11 mouse cellular contexts compared by ENCODE assay signal in genomic region chr2:166512488-166512887, GRCm38 (mm10).
A peak's percentile ranks its signal among the peaks of the same experiment; 100 is the strongest.
DNase-seq lines count a peak whose midpoint lies in the region; TF ChIP-seq lines count a peak whose summit lies in the region.
"Had no signal": no experiment of that assay in that cellular context is flagged by ENCODE, and none has a peak within 500 bp of the region (broad histone marks: within the 10 kb centered on the region; RNA-seq: fewer than 3 reads in every experiment).

No protein-coding gene starts in this region.

- TF ChIP-seq RAD21 in MEL (IDR thresholded peaks at IDR 0.05; ENCODE audit: low read depth, low read length): no peak

- TF ChIP-seq CTCF in heart, adult 2 months (IDR thresholded peaks at IDR 0.05): peak; percentile 41
- peak in 2 of 3 experiments; percentile 23 to 24; a peak in 4 of 6 replicates for TF ChIP-seq CTCF in MEL (IDR thresholded peaks at IDR 0.05 in 2 of 3, conservative IDR thresholded peaks at IDR 0.05 in 1 of 3; ENCODE audit: control insufficient read depth in 1 of 3, insufficient read depth in 1 of 3, low read depth in 2 of 3, low read length in 3 of 3, poor library complexity in 1 of 3, severe bottlenecking in 1 of 3)
- peak; percentile 46; the same call in 1 of the 2 replicates for TF ChIP-seq CTCF in small intestine, adult 2 months (IDR thresholded peaks at IDR 0.05; ENCODE audit: extremely low read depth, insufficient read length, insufficient replicate concordance, low read depth, low read length)

- H3K4me3 ChIP-seq in heart, adult 2 months: no peak overlapping the region
- H3K4me3 ChIP-seq in MEL (ENCODE audit: control insufficient read depth in 1 of 2, insufficient read depth in 1 of 2, low read depth in 2 of 2, low read length in 2 of 2): no peak overlapping the region
- H3K4me3 ChIP-seq in small intestine, adult 2 months (ENCODE audit: low read depth, low read length): no peak overlapping the region
- H3K4me3 ChIP-seq: megakaryocyte, embryonic 14.5 days; neural tube, embryonic 15.5 days had no signal

- 87% methylated on average over 8 of the region's 8 CpGs for WGBS in heart, adult 2 months
- WGBS in small intestine, adult 2 months: 76% methylated on average over 8 of the region's 8 CpGs

- H3K9me3 ChIP-seq in MEL (replicated peaks; ENCODE audit: insufficient read depth, low read length): no peaks in the 10 kb centered on the region
- H3K9me3 ChIP-seq: neural tube, embryonic 15.5 days had no signal

- TF ChIP-seq EP300 in heart, adult 2 months (IDR thresholded peaks at IDR 0.05; ENCODE audit: insufficient read depth, low read depth, low read length): no peak
- TF ChIP-seq EP300 in MEL (IDR thresholded peaks at IDR 0.05; ENCODE audit: low read depth in 1 of 2, low read length in 2 of 2): no peak

- intact Hi-C loops in heart, adult 2 months (cut with DNase I): no loop called here
- intact Hi-C loops in heart, postnatal 14 days (cut with DNase I): no loop called here

- no peak for DNase-seq in heart, adult 2 months
- DNase-seq in heart, postnatal 14 days: no peak
- DNase-seq in lung, postnatal 36 days: peak; percentile 11
- DNase-seq in lung, postnatal 14 days: no peak
- peak; percentile 7 for DNase-seq in MEL (ENCODE audit: low read depth, low spot score)
- DNase-seq in frontal cortex, postnatal 14 days (ENCODE audit: low spot score in 2 of 2): no peak
- DNase-seq in right cerebral cortex, postnatal 4 days: no peak
- DNase-seq: kidney, adult 8-10 months had no signal

- no peaks in the 10 kb centered on the region for H3K27me3 ChIP-seq in heart, adult 2 months (ENCODE audit: control insufficient read depth, insufficient read depth, low read length)
- H3K27me3 ChIP-seq in MEL (ENCODE audit: control insufficient read depth in 1 of 2, insufficient read depth in 2 of 2, low read length in 2 of 2): no peaks in the 10 kb centered on the region
- H3K27me3 ChIP-seq in small intestine, adult 2 months (ENCODE audit: control insufficient read depth, insufficient read depth, low read length): peaks cover 2% of the 10 kb centered on the region; the same call in 1 of the 2 replicates

- no peak for TF ChIP-seq POLR2A in heart, adult 2 months (IDR thresholded peaks at IDR 0.05; ENCODE audit: insufficient read depth, low read depth, low read length)
- TF ChIP-seq POLR2A in MEL (IDR thresholded peaks at IDR 0.05; ENCODE audit: control insufficient read depth in 1 of 2, insufficient read depth in 1 of 2, low read depth in 1 of 2, low read length in 2 of 2, poor library complexity in 1 of 2): no peak
- TF ChIP-seq POLR2A in small intestine, adult 2 months (IDR thresholded peaks at IDR 0.05; ENCODE audit: low read depth, low read length): no peak

- H3K27ac ChIP-seq in heart, adult 2 months: no peak overlapping the region
- H3K27ac ChIP-seq in MEL (ENCODE audit: control insufficient read depth, low read depth, low read length): no peak overlapping the region
- H3K27ac ChIP-seq in small intestine, adult 2 months (ENCODE audit: insufficient read depth, low read depth, low read length): no peak overlapping the region
- H3K27ac ChIP-seq: neural tube, embryonic 15.5 days had no signal

- no peak overlapping the region for H3K9ac ChIP-seq in heart, adult 2 months (ENCODE audit: low read depth, low read length)
- no peak overlapping the region for H3K9ac ChIP-seq in MEL (ENCODE audit: control insufficient read depth, low read depth, low read length, poor library complexity, severe bottlenecking)
- H3K9ac ChIP-seq: neural tube, embryonic 15.5 days had no signal

- no peaks in the 10 kb centered on the region for H3K79me2 ChIP-seq in heart, adult 2 months (replicated peaks; ENCODE audit: control insufficient read depth, insufficient read depth, low read length)
- no peaks in the 10 kb centered on the region for H3K79me2 ChIP-seq in MEL (ENCODE audit: control insufficient read depth, insufficient read depth, low read length, poor library complexity)

- peaks cover 5% of the 10 kb centered on the region for H3K4me1 ChIP-seq in heart, adult 2 months (ENCODE audit: control insufficient read depth, insufficient read depth, low read length)
- no peaks in the 10 kb centered on the region for H3K4me1 ChIP-seq in MEL (ENCODE audit: control insufficient read depth in 1 of 2, insufficient read depth in 2 of 2, low read length in 2 of 2)
- no peaks in the 10 kb centered on the region for H3K4me1 ChIP-seq in small intestine, adult 2 months (ENCODE audit: control insufficient read depth, insufficient read depth, insufficient read length, low read length)

- H3K36me3 ChIP-seq in heart, adult 2 months (ENCODE audit: control insufficient read depth, insufficient read depth, low read length): no peaks in the 10 kb centered on the region
- H3K36me3 ChIP-seq in MEL (ENCODE audit: control insufficient read depth in 1 of 2, insufficient read depth in 2 of 2, low read length in 2 of 2): no peaks in the 10 kb centered on the region
- no peaks in the 10 kb centered on the region for H3K36me3 ChIP-seq in small intestine, adult 2 months (ENCODE audit: control insufficient read depth, insufficient read depth, low read length)
- H3K36me3 ChIP-seq: neural tube, embryonic 15.5 days had no signal

TF ChIP-seq in MEL, 35 proteins besides CTCF, POLR2A, EP300 and RAD21:
- TF ChIP-seq ELF1 (IDR thresholded peaks at IDR 0.05; ENCODE audit: low read depth, low read length) (no peak), ZNF384 (IDR thresholded peaks at IDR 0.05; ENCODE audit: low read depth, low read length) (no peak), MEF2A (IDR thresholded peaks at IDR 0.05; ENCODE audit: extremely low read depth, insufficient replicate concordance, low read depth, low read length, poor library complexity, severe bottlenecking) (no peak), MYC (IDR thresholded peaks at IDR 0.05; ENCODE audit: low read depth, low read length) (no peak), ETS1 (IDR thresholded peaks at IDR 0.05; ENCODE audit: low read depth, low read length) (no peak), GATA1 (IDR thresholded peaks at IDR 0.05; ENCODE audit: low read depth, low read length) (no peak), MAZ (IDR thresholded peaks at IDR 0.05; ENCODE audit: low read depth, low read length) (no peak), CHD1 (IDR thresholded peaks at IDR 0.05; ENCODE audit: low read depth, low read length) (no peak), UBTF (IDR thresholded peaks at IDR 0.05; ENCODE audit: borderline replicate concordance, insufficient read depth, low read depth, low read length) (no peak), MAFK (IDR thresholded peaks at IDR 0.05; ENCODE audit: borderline replicate concordance, low read depth, low read length) (no peak), BHLHE40 (IDR thresholded peaks at IDR 0.05; ENCODE audit: borderline replicate concordance, low read depth, low read length) (no peak), USF1 (IDR thresholded peaks at IDR 0.05; ENCODE audit: low read depth, low read length) (no peak), GABPA (IDR thresholded peaks at IDR 0.05; ENCODE audit: low read depth, low read length) (no peak), RCOR1 (IDR thresholded peaks at IDR 0.05; ENCODE audit: low read depth, low read length) (no peak), E2F4 (IDR thresholded peaks at IDR 0.05; ENCODE audit: borderline replicate concordance, low read depth, low read length) (no peak), MYB (IDR thresholded peaks at IDR 0.05; ENCODE audit: low read depth, low read length) (no peak)

Comparison
In these comparisons a context has a peak if more than half of its experiments do, and no peak if none do; other contexts are left out.
1. DNase-seq: peak in lung, postnatal 36 days (single experiment) and MEL (single experiment); none in heart, adult 2 months (0 of 2), heart, postnatal 14 days (0 of 2), lung, postnatal 14 days (single experiment), frontal cortex, postnatal 14 days (0 of 2) and right cerebral cortex, postnatal 4 days (single experiment).
2. Peak in every context shown above with its lines, with median percentiles within 50 percentile points of each other: CTCF ChIP-seq.